Mouse (Mus musculus) midbrain, embryonic 11.5 days (tissue): Measurements from ENCODE around the gene Cacnb3. TPM values are rescaled to one million over a fixed set of nuclear protein-coding genes. Genes with fewer than 3 reads are reported as not detected.

ENCODE experiments used
- ATAC-seq: fragments of 200-750 bp; cut with Nextera tagmentation; 2 replicates; pipeline ENCODE4 v1.8.0; 2017; ENCODE audit warnings: moderate TSS enrichment, moderate library complexity; ENCODE audit not compliant: low FRiP score
- DNase-seq: peaks from one replicate; pipeline ENCODE4 v3.0.0; 2015; ENCODE audit warnings: low spot score; ENCODE audit errors: missing footprints
- H3K27ac ChIP-seq: fragments of 300-500 bp; sonication (generic); 2 replicates; pipeline ENCODE4 v1.5.1; 2014; ENCODE audit warnings: low read depth, low read length
- H3K27me3 ChIP-seq: fragments of 300-500 bp; sonication (generic); 2 replicates; pipeline ENCODE4 v1.6.1; 2014; ENCODE audit warnings: mild to moderate bottlenecking, low read length, moderate library complexity, mixed read lengths; ENCODE audit not compliant: control insufficient read depth, insufficient read depth
- H3K36me3 ChIP-seq: fragments of 300-500 bp; sonication (generic); 2 replicates; pipeline ENCODE4 v1.6.1; 2014; ENCODE audit warnings: mild to moderate bottlenecking, low read length, moderate library complexity, mixed read lengths; ENCODE audit not compliant: control insufficient read depth, insufficient read depth
- H3K4me1 ChIP-seq: fragments of 300-500 bp; sonication (generic); 2 replicates; pipeline ENCODE4 v1.6.1; 2014; ENCODE audit warnings: low read length; ENCODE audit not compliant: control insufficient read depth, insufficient read depth
- H3K4me2 ChIP-seq: fragments of 300-500 bp; sonication (generic); 2 replicates; pipeline ENCODE4 v1.6.1; 2014; ENCODE audit warnings: mild to moderate bottlenecking, moderate library complexity
- H3K4me3 ChIP-seq: fragments of 300-500 bp; sonication (generic); 2 replicates; pipeline ENCODE4 v1.5.1; 2014; ENCODE audit warnings: low read depth, low read length
- H3K9ac ChIP-seq: fragments of 300-500 bp; sonication (generic); 2 replicates; pipeline ENCODE4 v1.6.1; 2014; ENCODE audit warnings: low read length
- H3K9me3 ChIP-seq: fragments of 300-500 bp; sonication (generic); 2 replicates; pipeline ENCODE4 v1.6.1; 2016; ENCODE audit warnings: low read length; ENCODE audit not compliant: control insufficient read depth
- WGBS: fragments of 180-500 bp; shearing (Covaris S2); extraction: QIAGEN DNeasy Blood & Tissue Kit; methylation state at CpG from one replicate; pipeline ENCODE4 v1.1.7; 2014; 5-methylcytosine and 5-hydroxymethylcytosine counted together
- polyA plus RNA-seq: library from polyadenylated mRNA; unstranded; fragments of >200 nt; fragmentation: Nextera tagmentation; extraction: Ambion mirVana; gene quantifications from 2 replicates; pipeline ENCODE4 v1.2.1, GENCODE M21; 2014

The Cacnb3 gene
- polyA plus RNA-seq, 1 experiment from 2014 or later = 39.5 TPM

DNA sequence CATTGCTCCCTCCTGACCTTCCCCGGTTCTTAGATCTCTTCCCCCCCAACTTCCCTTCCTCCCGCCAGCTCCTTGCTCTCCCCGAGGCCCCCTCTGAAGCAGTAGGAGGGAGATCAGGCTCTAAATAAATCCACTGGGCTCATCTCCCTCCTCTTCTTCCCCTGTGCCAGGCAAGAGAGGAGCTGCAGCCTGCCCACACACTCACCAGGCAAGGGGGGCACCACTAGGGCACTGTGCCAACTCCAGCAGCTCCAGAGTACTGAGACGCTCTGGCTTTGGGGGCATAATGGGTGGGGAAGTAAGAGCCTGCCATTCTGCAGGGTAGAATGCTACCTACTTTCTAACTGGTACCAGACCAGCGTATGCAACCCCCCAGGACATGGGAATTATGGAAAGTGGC, 5.9 kb downstream of the Cacnb3 start:
- DNase-seq = no peak
- Histone ChIP-seq H3K4me2 (peak overlapping the region; percentile 96), H3K36me3 (peaks cover 11% of the 10 kb centered on the region), H3K27me3 (peaks cover 13% of the 10 kb centered on the region), H3K27ac (no peak overlapping the region), H3K4me1 (peaks cover 37% of the 10 kb centered on the region), H3K9ac (peak overlapping the region; percentile 91), H3K9me3 (no peaks in the 10 kb centered on the region), H3K4me3 (peak overlapping the region; percentile 74)
- whole genome bisulfite sequencing = 48% methylated on average over 5 of the region's 5 CpGs
- ATAC-seq = no peak

DNA sequence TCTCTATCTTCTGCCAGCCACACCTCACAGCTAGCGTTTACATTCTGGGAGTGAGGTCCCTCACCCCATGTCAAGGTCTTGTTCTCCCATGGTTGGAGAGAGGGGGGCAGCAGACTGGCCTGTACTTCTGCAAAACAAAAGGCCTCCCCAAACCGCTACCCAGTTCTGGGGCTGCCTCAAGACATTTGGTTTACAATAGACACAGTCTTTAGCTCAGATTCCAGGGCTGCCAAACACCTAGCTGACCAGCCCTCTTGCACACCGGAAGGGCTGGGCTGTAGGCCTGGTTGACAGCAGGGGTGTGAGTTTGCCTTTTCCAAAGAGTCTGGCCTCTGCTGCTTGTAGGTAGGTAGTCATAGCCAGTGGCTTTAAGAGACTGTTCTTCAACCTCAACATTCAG, 6.5 kb downstream of the Cacnb3 start:
- no peak overlapping the region for H3K9ac ChIP-seq
- 32% methylated on average over 3 of the region's 3 CpGs for WGBS
- H3K4me2 ChIP-seq = no peak overlapping the region
- no peak for DNase-seq
- peaks cover 12% of the 10 kb centered on the region for H3K36me3 ChIP-seq
- H3K27me3 ChIP-seq = peaks cover 13% of the 10 kb centered on the region
- H3K4me1 ChIP-seq = peaks cover 33% of the 10 kb centered on the region
- H3K9me3 ChIP-seq = no peaks in the 10 kb centered on the region
- ATAC-seq = no peak
- H3K27ac ChIP-seq = no peak overlapping the region
- H3K4me3 ChIP-seq = no peak overlapping the region

DNA sequence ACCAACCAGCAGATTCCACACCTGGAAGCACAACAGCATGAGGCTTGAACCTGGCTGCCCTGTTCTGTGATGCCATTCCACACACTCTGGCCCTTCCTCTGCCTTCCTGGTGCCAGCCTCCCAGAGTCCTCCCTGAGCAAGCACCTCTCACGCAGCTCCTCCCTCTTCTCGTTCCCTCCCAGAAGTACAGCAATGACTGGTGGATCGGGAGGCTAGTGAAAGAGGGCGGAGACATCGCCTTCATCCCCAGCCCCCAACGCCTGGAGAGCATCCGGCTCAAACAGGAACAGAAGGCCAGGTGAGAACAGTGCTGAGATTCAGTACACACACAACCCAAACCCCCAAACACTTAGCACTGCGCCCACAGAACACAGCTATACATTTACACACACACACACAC, 9.5 kb downstream of the Cacnb3 start:
- Histone ChIP-seq H3K27me3 (no peaks in the 10 kb centered on the region), H3K4me2 (no peak overlapping the region), H3K4me3 (no peak overlapping the region), H3K36me3 (peaks cover 28% of the 10 kb centered on the region), H3K9me3 (no peaks in the 10 kb centered on the region), H3K27ac (no peak overlapping the region), H3K4me1 (peaks cover 13% of the 10 kb centered on the region), H3K9ac (no peak overlapping the region)
- WGBS = 38% methylated on average over 8 of the region's 8 CpGs
- ATAC-seq = no peak
- no peak for DNase-seq

DNA sequence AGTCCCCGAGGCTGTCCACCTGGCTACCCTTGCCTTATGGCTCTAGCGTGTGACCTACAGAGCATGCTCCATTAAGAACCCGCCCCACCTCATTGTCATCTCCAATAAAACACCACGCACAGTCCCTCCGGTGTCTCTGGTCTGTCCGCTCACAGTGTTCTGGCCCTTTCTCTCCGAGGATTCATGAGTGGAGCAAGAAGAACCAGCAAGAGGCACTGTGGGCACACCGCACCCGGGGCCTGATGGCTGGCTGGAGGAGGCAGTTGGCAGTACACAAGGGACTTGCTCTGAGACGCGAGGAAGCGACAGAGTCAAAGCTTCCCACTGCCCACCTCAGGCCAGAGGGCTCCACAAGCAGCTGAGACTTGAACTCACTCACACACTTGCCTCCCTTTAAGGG, 13.8 kb downstream of the Cacnb3 start:
- WGBS = 88% methylated on average over 12 of the region's 12 CpGs
- Histone ChIP-seq H3K27ac (no peak overlapping the region), H3K4me2 (no peak overlapping the region), H3K36me3 (peaks cover 61% of the 10 kb centered on the region), H3K9ac (no peak overlapping the region), H3K4me3 (no peak overlapping the region), H3K27me3 (no peaks in the 10 kb centered on the region), H3K4me1 (no peaks in the 10 kb centered on the region), H3K9me3 (no peaks in the 10 kb centered on the region)
- DNase-seq (no peak), ATAC-seq (no peak)

DNA sequence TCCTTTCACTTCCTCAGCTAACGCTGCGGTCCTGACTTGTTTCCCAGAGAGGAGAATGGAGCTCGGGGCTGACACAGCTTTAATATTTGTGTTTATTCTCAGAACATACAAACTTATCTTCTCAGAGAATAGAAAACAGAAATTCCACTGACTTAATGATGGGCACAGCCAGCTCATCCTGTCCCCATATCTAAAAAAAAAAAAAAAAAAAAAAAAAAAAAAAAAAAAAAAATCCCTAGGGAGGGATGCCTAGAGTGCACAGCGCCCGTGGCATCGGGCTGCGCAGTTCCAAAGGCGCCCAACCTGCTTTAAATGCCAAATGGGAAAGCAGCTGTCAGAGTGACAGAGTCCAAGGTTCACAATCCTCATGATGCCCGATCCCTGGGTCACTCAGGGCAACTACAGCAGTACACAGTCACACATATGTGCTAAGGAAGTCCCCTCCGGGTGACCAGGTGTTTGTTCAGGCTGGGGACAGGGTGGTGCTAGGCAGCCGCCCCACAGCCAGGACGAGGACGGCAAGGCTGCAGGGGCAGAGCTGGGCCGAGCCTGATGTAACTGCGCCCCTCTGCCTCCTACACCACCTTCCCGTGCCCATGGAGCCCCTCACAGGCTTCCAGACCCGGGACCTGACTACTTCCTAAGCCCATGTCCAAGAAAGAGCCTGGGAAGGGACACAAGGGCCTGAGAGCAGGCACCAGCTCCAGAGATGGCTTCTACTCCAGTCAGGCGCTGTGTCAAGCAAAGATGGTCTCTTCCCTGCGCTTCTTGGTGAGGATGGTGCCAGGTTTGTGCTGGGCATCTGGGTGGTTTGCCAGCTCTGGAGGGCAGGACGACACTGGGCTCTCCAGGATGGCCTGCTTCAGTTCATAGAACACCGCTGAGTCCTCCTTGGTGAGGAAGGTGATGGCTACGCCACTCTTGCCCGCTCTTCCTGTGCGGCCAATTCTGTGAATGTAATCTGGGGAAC, 14.7 kb downstream of the Cacnb3 start:
- no peaks in the 10 kb centered on the region for H3K27me3 ChIP-seq
- peaks cover 63% of the 10 kb centered on the region for H3K36me3 ChIP-seq
- H3K4me1 ChIP-seq = no peaks in the 10 kb centered on the region
- no peak overlapping the region for H3K9ac ChIP-seq
- ATAC-seq (no peak), DNase-seq (no peak)
- H3K9me3 ChIP-seq = no peaks in the 10 kb centered on the region
- 93% methylated on average over 24 of the region's 24 CpGs for WGBS
- no peak overlapping the region for H3K4me2 ChIP-seq
- no peak overlapping the region for H3K4me3 ChIP-seq
- no peak overlapping the region for H3K27ac ChIP-seq

DNA sequence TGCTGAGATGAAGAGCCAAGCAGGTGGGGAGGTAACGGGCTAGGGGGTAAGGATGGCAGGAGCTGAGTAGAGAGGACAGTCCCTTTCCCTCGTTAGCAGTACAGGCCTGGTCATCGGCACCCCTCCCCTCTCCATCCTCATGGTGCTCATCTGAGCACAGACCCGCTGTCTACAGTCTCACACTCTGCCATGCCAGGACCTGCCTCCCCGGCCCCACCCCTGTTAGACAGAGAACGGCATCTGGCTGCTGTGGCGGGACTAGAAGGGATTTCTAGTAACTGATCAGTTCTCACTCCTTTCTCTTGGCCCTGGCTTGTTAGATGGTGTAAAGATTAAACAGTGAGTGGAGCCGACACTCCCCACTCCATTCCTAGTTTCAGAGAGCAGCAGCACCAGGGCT, 16.1 kb downstream of the Cacnb3 start:
- no peak overlapping the region for H3K9ac ChIP-seq
- no peak overlapping the region for H3K4me2 ChIP-seq
- no peak overlapping the region for H3K4me3 ChIP-seq
- H3K36me3 ChIP-seq = peaks cover 65% of the 10 kb centered on the region
- ATAC-seq (no peak), DNase-seq (no peak)
- no peaks in the 10 kb centered on the region for H3K4me1 ChIP-seq
- 85% methylated on average over 8 of the region's 8 CpGs for WGBS
- H3K9me3 ChIP-seq = no peaks in the 10 kb centered on the region
- no peaks in the 10 kb centered on the region for H3K27me3 ChIP-seq
- no peak overlapping the region for H3K27ac ChIP-seq

DNA sequence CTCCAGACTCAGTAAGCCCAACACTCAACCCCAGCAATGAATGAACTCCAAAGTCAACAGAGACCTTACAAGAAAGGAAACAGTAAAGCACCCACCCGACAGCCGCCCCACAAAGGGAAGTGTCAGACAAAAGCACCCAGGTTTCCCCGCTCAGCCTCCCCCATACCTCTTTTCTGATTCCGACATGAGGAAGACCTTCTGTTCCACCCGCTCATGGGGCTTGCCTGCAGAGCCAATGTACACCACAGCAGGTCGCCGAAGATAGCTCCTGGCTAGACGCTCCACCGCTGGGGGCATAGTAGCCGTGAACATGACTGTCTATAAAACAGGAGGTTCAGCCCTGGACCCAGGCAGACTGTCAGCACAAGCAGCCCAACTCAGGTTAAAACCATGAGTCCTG, 16.7 kb downstream of the Cacnb3 start:
- peaks cover 69% of the 10 kb centered on the region for H3K36me3 ChIP-seq
- H3K4me3 ChIP-seq = no peak overlapping the region
- WGBS = 94% methylated on average over 10 of the region's 10 CpGs
- H3K4me2 ChIP-seq = no peak overlapping the region
- H3K9ac ChIP-seq = no peak overlapping the region
- no peak overlapping the region for H3K27ac ChIP-seq
- no peaks in the 10 kb centered on the region for H3K9me3 ChIP-seq
- ATAC-seq (no peak), DNase-seq (no peak)
- H3K27me3 ChIP-seq = no peaks in the 10 kb centered on the region
- H3K4me1 ChIP-seq = no peaks in the 10 kb centered on the region

DNA sequence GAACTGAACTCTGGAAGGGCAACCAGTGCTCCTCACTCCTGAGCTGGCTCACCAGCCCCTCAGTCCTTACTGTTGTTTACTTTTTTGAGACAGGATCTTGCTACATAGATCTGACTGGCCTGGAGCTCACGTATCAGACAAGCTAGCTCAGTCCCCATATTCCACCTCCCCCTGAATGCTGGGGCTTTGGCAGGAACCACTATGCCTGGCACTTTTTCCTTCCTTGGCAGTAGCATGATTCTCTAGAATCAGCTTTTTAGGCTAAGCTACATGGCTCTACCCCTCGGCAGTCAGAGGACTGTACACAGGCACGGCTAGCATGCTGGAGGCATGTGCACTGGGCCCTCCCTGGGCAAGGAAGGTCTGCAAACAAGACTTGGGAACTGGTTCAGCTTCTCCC, 17.4 kb downstream of the Cacnb3 start:
- no peak for DNase-seq
- Histone ChIP-seq H3K4me3 (no peak overlapping the region), H3K9ac (no peak overlapping the region), H3K4me1 (no peaks in the 10 kb centered on the region), H3K4me2 (no peak overlapping the region), H3K27me3 (no peaks in the 10 kb centered on the region), H3K27ac (no peak overlapping the region), H3K9me3 (no peaks in the 10 kb centered on the region), H3K36me3 (peaks cover 72% of the 10 kb centered on the region)
- 96% methylated on average over 3 of the region's 3 CpGs for WGBS
- ATAC-seq = no peak

DNA sequence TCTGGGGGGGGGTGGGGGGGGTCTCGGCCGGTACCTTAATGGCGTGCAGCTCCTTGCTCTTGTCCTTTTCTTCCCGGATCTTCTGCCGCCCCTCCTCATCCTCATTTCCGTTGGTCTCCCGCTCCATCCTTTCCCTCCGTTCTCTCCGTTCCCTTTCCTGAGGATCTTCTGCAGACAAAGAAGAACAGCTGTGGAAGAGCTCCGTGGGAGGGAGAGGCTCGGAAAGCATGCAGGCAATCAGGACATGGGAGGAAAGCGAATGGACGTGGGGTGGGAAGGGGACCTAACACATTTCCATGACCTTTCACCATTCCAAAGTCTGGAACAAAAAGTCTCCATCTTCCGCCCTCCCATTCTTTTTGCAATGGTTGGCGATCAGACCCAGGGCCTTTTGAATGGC, 20.8 kb downstream of the Cacnb3 start:
- Histone ChIP-seq H3K9ac (no peak overlapping the region), H3K27ac (no peak overlapping the region), H3K4me1 (no peaks in the 10 kb centered on the region), H3K4me3 (no peak overlapping the region), H3K27me3 (no peaks in the 10 kb centered on the region), H3K36me3 (peaks cover 68% of the 10 kb centered on the region), H3K4me2 (no peak overlapping the region), H3K9me3 (no peaks in the 10 kb centered on the region)
- DNase-seq = no peak
- WGBS = 94% methylated on average over 15 of the region's 15 CpGs
- ATAC-seq = no peak
